Mouse (Mus musculus) layer of hippocampus, postnatal 25 days (tissue): ENCODE measurements at regions not wholly inside any gene's neighbourhood (a gene's known extent, or its start where the extent isn't known, plus 50 kb on each side); places are given as distances from the start of the nearest gene placed in this dataset.
"Not testable (repeated sequence)": the region's sequence is repeated elsewhere in the genome, so short reads cannot be mapped to it uniquely, and the experiment has no call there.

ENCODE experiments used
- DNase-seq, 2 experiments: peaks; one replicate each; pipeline ENCODE4 v3.0.0; 2022; ENCODE audit warnings: mixed read lengths in 2 of 2, low spot score in 1 of 2; ENCODE audit errors: extremely low spot score in 1 of 2

GRCm38 (mm10) chr3:22285904-22286303 is 209.5 kb downstream of the Tbl1xr1 start:
- no peak for DNase-seq

- DNase-seq, result no peak
Observed at GRCm38 (mm10) chr3:22293466-22293865, 217.0 kb downstream of the Tbl1xr1 start.

- DNase-seq, result not testable (repeated sequence)
Observed at GRCm38 (mm10) chr3:22294081-22294480, 217.6 kb downstream of the Tbl1xr1 start.

GRCm38 (mm10) chr3:22296925-22297324 is 220.5 kb downstream of the Tbl1xr1 start:
- DNase-seq, result not testable (repeated sequence)

GRCm38 (mm10) chr3:22297831-22298230 is 221.4 kb downstream of the Tbl1xr1 start:
- not testable (repeated sequence) for DNase-seq

- DNase-seq, result no peak
Observed at GRCm38 (mm10) chr3:22300553-22300952, 224.1 kb downstream of the Tbl1xr1 start.

- DNase-seq, result no peak
Observed at GRCm38 (mm10) chr3:22301991-22302517, 225.6 kb downstream of the Tbl1xr1 start.

GRCm38 (mm10) chr3:22304145-22304544 is 227.7 kb downstream of the Tbl1xr1 start:
- no peak for DNase-seq

GRCm38 (mm10) chr3:22306624-22307023 is 230.2 kb downstream of the Tbl1xr1 start:
- no peak for DNase-seq

GRCm38 (mm10) chr3:22308962-22309361 is 232.5 kb downstream of the Tbl1xr1 start:
- DNase-seq, result peak; percentile 61 to 88

- DNase-seq, result no peak
Observed at GRCm38 (mm10) chr3:22316466-22317185, 240.2 kb downstream of the Tbl1xr1 start.

GRCm38 (mm10) chr3:22320425-22320824 is 244.0 kb downstream of the Tbl1xr1 start:
- not testable (repeated sequence) for DNase-seq

GRCm38 (mm10) chr3:22331240-22331639 is 254.8 kb downstream of the Tbl1xr1 start:
- no peak for DNase-seq
